Mouse (Mus musculus): Measurements from ENCODE around the gene Bhlhe41. TPM values are rescaled to one million over a fixed set of nuclear protein-coding genes. Genes with fewer than 3 reads are reported as not detected.

The Bhlhe41 gene
- polyA plus RNA-seq (2015; fragmentation: Nextera tagmentation; extraction: Ambion mirVana) = 2.5 and 2.9 TPM in 2 replicates

GRCm38 (mm10) chr6:145865289-145865885 lies at the start of gene Bhlhe41:
Gene Bhlhe41 (minus strand): TSS chr6:145865558.
- H3K4me2 ChIP-seq (replicated peaks) = peak within 1 kb of the TSS; percentile 99
- 1% methylated on average over 56 of the region's 57 CpGs for WGBS
- H3K36me3 ChIP-seq = no peaks in the 10 kb centered on the region
- ATAC-seq (replicated peaks) = peak; percentile 24
- peaks cover 44% of the 10 kb centered on the region for H3K4me1 ChIP-seq
- peak within 1 kb of the TSS; percentile 72 for H3K4me3 ChIP-seq
- peak within 1 kb of the TSS; percentile 17; the same call in 1 of the 2 replicates for H3K27ac ChIP-seq (replicated peaks)
- peaks cover 36% of the 10 kb centered on the region for H3K27me3 ChIP-seq
- H3K9me3 ChIP-seq = no peaks in the 10 kb centered on the region
- peak within 1 kb of the TSS; percentile 48 for H3K9ac ChIP-seq (replicated peaks)

DNA sequence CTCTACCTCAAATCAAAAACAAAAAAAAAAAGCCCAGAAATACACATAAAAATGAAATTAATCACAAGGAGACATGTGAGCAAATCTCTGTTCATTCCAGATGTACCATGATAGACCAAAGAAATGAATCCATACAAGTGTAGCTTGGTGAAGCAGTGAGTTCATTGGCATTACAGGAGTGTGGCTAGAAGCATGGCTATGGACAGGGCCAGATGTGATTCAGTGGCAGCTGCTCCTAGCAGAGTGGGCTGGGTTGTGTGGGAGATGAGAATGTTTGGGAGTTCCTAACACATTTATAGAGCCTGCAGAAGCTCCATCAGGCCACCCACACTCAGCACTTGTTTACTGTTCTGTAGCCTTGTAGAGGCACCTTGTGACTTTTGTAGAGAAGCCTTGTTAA lies 46.9 kb upstream of the Bhlhe41 start:
- Histone ChIP-seq H3K27ac (replicated peaks) (no peak overlapping the region), H3K9me3 (no peaks in the 10 kb centered on the region), H3K4me3 (no peak overlapping the region), H3K27me3 (no peaks in the 10 kb centered on the region), H3K9ac (replicated peaks) (no peak overlapping the region), H3K4me1 (peaks cover 8% of the 10 kb centered on the region; the same call in 1 of the 2 replicates), H3K4me2 (replicated peaks) (no peak overlapping the region), H3K36me3 (no peaks in the 10 kb centered on the region)
- no peak for ATAC-seq (replicated peaks)

- H3K4me1 ChIP-seq = no peaks in the 10 kb centered on the region
- no peaks in the 10 kb centered on the region for H3K27me3 ChIP-seq
- WGBS = 60% methylated on average over 3 of the region's 3 CpGs
- H3K9me3 ChIP-seq = no peaks in the 10 kb centered on the region
- H3K4me3 ChIP-seq = no peak overlapping the region
- no peak overlapping the region for H3K9ac ChIP-seq (replicated peaks)
- H3K4me2 ChIP-seq (replicated peaks) = no peak overlapping the region
- H3K36me3 ChIP-seq = no peaks in the 10 kb centered on the region
- H3K27ac ChIP-seq (replicated peaks) = no peak overlapping the region
- ATAC-seq (replicated peaks) = no peak
Measured at GRCm38 (mm10) chr6:145910469-145911426, 45.4 kb upstream of the Bhlhe41 start.

- H3K4me2 ChIP-seq (replicated peaks) = no peak overlapping the region
- no peaks in the 10 kb centered on the region for H3K4me1 ChIP-seq
- no peaks in the 10 kb centered on the region for H3K9me3 ChIP-seq
- 71% methylated on average over 4 of the region's 4 CpGs for WGBS
- no peaks in the 10 kb centered on the region for H3K36me3 ChIP-seq
- H3K27me3 ChIP-seq = no peaks in the 10 kb centered on the region
- no peak overlapping the region for H3K9ac ChIP-seq (replicated peaks)
- no peak overlapping the region for H3K27ac ChIP-seq (replicated peaks)
- H3K4me3 ChIP-seq = no peak overlapping the region
- ATAC-seq (replicated peaks) = no peak
Measured at GRCm38 (mm10) chr6:145909943-145910342, 44.6 kb upstream of the Bhlhe41 start.

DNA sequence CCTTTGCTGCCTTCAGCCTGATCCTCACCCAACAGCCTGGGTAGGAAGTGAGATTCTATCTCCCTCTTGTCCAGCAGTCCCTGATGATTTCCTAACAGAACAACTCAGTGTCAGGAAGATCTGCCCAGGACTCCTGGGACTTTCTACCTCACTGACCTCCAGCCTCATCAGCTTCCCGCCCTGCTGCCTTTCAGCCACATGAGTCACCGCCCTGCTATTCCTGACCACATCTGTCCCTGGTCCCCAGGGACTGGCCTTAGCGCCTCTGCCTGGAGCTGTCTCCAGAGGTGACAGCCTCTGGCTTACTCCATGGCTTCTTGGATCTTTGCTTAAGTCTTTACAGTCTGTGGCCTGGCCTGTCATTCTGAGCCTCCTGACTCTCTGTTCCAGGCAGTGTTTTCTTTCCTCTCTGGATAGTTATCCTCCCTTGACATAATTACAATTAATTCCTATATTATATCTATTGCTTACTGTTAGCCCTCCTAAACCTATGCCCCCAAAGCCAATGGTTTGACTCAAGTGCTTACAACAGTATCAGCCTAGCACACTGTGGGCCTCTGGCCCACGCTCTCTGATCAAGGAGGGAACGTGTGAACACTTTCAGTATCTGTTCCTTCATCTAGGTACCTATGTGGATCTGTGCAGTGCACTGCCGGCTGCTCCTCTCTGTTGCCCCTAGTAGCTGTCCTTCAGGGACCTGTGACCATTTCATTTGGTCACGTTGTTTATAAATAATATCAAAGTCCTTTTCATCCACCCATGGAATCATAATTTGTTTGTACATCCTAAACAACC lies 40.9 kb upstream of the Bhlhe41 start:
- ATAC-seq (replicated peaks) = no peak
- Histone ChIP-seq H3K36me3 (no peaks in the 10 kb centered on the region), H3K9ac (replicated peaks) (no peak overlapping the region), H3K27me3 (no peaks in the 10 kb centered on the region), H3K27ac (replicated peaks) (no peak overlapping the region), H3K4me1 (no peaks in the 10 kb centered on the region), H3K4me2 (replicated peaks) (no peak overlapping the region), H3K9me3 (no peaks in the 10 kb centered on the region), H3K4me3 (no peak overlapping the region)
- 74% methylated on average over 7 of the region's 7 CpGs for WGBS

GRCm38 (mm10) chr6:145904616-145905015 lies 39.3 kb upstream of the Bhlhe41 start:
- H3K9me3 ChIP-seq = no peaks in the 10 kb centered on the region
- WGBS = 73% methylated on average over 5 of the region's 5 CpGs
- H3K4me1 ChIP-seq = no peaks in the 10 kb centered on the region
- no peak for ATAC-seq (replicated peaks)
- H3K36me3 ChIP-seq = no peaks in the 10 kb centered on the region
- no peaks in the 10 kb centered on the region for H3K27me3 ChIP-seq
- no peak overlapping the region for H3K4me2 ChIP-seq (replicated peaks)
- no peak overlapping the region for H3K27ac ChIP-seq (replicated peaks)
- no peak overlapping the region for H3K4me3 ChIP-seq
- H3K9ac ChIP-seq (replicated peaks) = no peak overlapping the region

- no peak overlapping the region for H3K4me2 ChIP-seq (replicated peaks)
- H3K27me3 ChIP-seq = no peaks in the 10 kb centered on the region
- ATAC-seq (replicated peaks) = no peak
- WGBS = 91% methylated on average over 5 of the region's 5 CpGs
- H3K4me1 ChIP-seq = no peaks in the 10 kb centered on the region
- H3K9me3 ChIP-seq = no peaks in the 10 kb centered on the region
- H3K4me3 ChIP-seq = no peak overlapping the region
- no peak overlapping the region for H3K27ac ChIP-seq (replicated peaks)
- H3K9ac ChIP-seq (replicated peaks) = no peak overlapping the region
- H3K36me3 ChIP-seq = no peaks in the 10 kb centered on the region
Measured at GRCm38 (mm10) chr6:145904169-145904568, 38.8 kb upstream of the Bhlhe41 start.

- WGBS = 52% methylated on average over 8 of the region's 8 CpGs
- H3K4me1 ChIP-seq = no peaks in the 10 kb centered on the region
Measured at GRCm38 (mm10) chr6:145894669-145895342, 29.4 kb upstream of the Bhlhe41 start.

GRCm38 (mm10) chr6:145893366-145894021 lies 28.1 kb upstream of the Bhlhe41 start:
- Histone ChIP-seq H3K9me3 (no peaks in the 10 kb centered on the region), H3K36me3 (no peaks in the 10 kb centered on the region), H3K4me2 (replicated peaks) (no peak overlapping the region), H3K27me3 (no peaks in the 10 kb centered on the region), H3K4me3 (no peak overlapping the region), H3K4me1 (no peaks in the 10 kb centered on the region; the same call in 1 of the 2 replicates), H3K27ac (replicated peaks) (no peak overlapping the region), H3K9ac (replicated peaks) (no peak overlapping the region)
- WGBS = 84% methylated on average over 13 of the region's 13 CpGs
- no peak for ATAC-seq (replicated peaks)

More at GRCm38 (mm10) chr6:145894669-145895342, 29.4 kb upstream of the Bhlhe41 start:
- no peaks in the 10 kb centered on the region for H3K27me3 ChIP-seq
- H3K36me3 ChIP-seq = no peaks in the 10 kb centered on the region
- no peak for ATAC-seq (replicated peaks)
- H3K9ac ChIP-seq (replicated peaks) = no peak overlapping the region
- no peak overlapping the region for H3K4me2 ChIP-seq (replicated peaks)
- no peaks in the 10 kb centered on the region for H3K9me3 ChIP-seq
- no peak overlapping the region for H3K27ac ChIP-seq (replicated peaks)
- no peak overlapping the region for H3K4me3 ChIP-seq

- no peaks in the 10 kb centered on the region for H3K27me3 ChIP-seq
- H3K9ac ChIP-seq (replicated peaks) = no peak overlapping the region
- 95% methylated on average over 20 of the region's 20 CpGs for WGBS
- no peaks in the 10 kb centered on the region for H3K9me3 ChIP-seq
- no peaks in the 10 kb centered on the region; the same call in 1 of the 2 replicates for H3K4me1 ChIP-seq
- ATAC-seq (replicated peaks) = no peak
- no peak overlapping the region for H3K4me2 ChIP-seq (replicated peaks)
- H3K4me3 ChIP-seq = no peak overlapping the region
- no peak overlapping the region for H3K27ac ChIP-seq (replicated peaks)
- no peaks in the 10 kb centered on the region for H3K36me3 ChIP-seq
Measured at GRCm38 (mm10) chr6:145892381-145893265, 27.3 kb upstream of the Bhlhe41 start.

Measured in forebrain, embryonic 15.5 days (tissue).